Mouse (Mus musculus) heart, embryonic 16.5 days (tissue): Measurements from ENCODE around the gene Adamtsl3. TPM values are rescaled to one million over a fixed set of nuclear protein-coding genes. Genes with fewer than 3 reads are reported as not detected.

Experiments used
- ATAC-seq: fragments of 200-750 bp; cut with Nextera tagmentation; replicated peaks from 2 replicates; pipeline ENCODE4 v1.8.0; 2017; ENCODE audit warnings: moderate number of reproducible peaks; ENCODE audit not compliant: insufficient read depth, low FRiP score; ENCODE audit errors: extremely low read depth
- H3K27ac ChIP-seq: fragments of 300-500 bp; sonication (generic); 2 replicates; pipeline ENCODE4 v1.5.1; 2014; ENCODE audit warnings: mild to moderate bottlenecking, low read length, control low read depth, moderate library complexity
- H3K27me3 ChIP-seq: fragments of 300-500 bp; sonication (generic); 2 replicates; pipeline ENCODE4 v1.6.1; 2014; ENCODE audit warnings: low read length, mixed read lengths; ENCODE audit not compliant: control insufficient read depth, insufficient read depth
- H3K36me3 ChIP-seq: fragments of 300-500 bp; sonication (generic); 2 replicates; pipeline ENCODE4 v1.6.1; 2014; ENCODE audit not compliant: control insufficient read depth, insufficient read depth
- H3K4me1 ChIP-seq: fragments of 300-500 bp; sonication (generic); 2 replicates; pipeline ENCODE4 v1.6.1; 2014; ENCODE audit warnings: low read length, mixed read lengths; ENCODE audit not compliant: control insufficient read depth, insufficient read depth
- H3K4me2 ChIP-seq: fragments of 300-500 bp; sonication (generic); 2 replicates; pipeline ENCODE4 v1.6.1; 2014; ENCODE audit warnings: low read depth, mild to moderate bottlenecking, control low read depth, low read length
- H3K4me3 ChIP-seq: fragments of 300-500 bp; sonication (generic); 2 replicates; pipeline ENCODE4 v1.5.1; 2014; ENCODE audit warnings: mild to moderate bottlenecking, control low read depth, low read length
- H3K9ac ChIP-seq: fragments of 300-500 bp; sonication (generic); 2 replicates; pipeline ENCODE4 v1.6.1; 2014; ENCODE audit warnings: low read length, control low read depth
- H3K9me3 ChIP-seq: fragments of 300-500 bp; sonication (generic); replicated peaks from 2 replicates; pipeline ENCODE4 v1.6.1; 2016; ENCODE audit warnings: low read length; ENCODE audit not compliant: control insufficient read depth
- WGBS: fragments of 180-500 bp; shearing (Covaris S2); extraction: QIAGEN DNeasy Blood & Tissue Kit; methylation state at CpG from one replicate; pipeline ENCODE4 v1.1.7; 2014; 5-methylcytosine and 5-hydroxymethylcytosine counted together
- polyA plus RNA-seq: library from polyadenylated mRNA; unstranded; fragments of >200 nt; fragmentation: Nextera tagmentation; extraction: Ambion mirVana; gene quantifications from 2 replicates; pipeline ENCODE4 v1.2.1, GENCODE M21; 2015

The Adamtsl3 gene
- polyA plus RNA-seq, 1 experiment from 2014 or later: 1.6 TPM

GRCm38 (mm10) chr7:82647909-82648308 lies 312.4 kb downstream of the Adamtsl3 start:
- no peak for ATAC-seq
- no peaks in the 10 kb centered on the region for H3K27me3 ChIP-seq
- no peaks in the 10 kb centered on the region for H3K36me3 ChIP-seq
- H3K4me3 ChIP-seq: peak overlapping the region; percentile 74
- peak overlapping the region; percentile 72 for H3K4me2 ChIP-seq
- H3K9ac ChIP-seq: peak overlapping the region; percentile 78
- no peaks in the 10 kb centered on the region for H3K9me3 ChIP-seq
- WGBS: 30% methylated on average over 4 of the region's 4 CpGs
- H3K27ac ChIP-seq: no peak overlapping the region
- peaks cover 5% of the 10 kb centered on the region; the same call in 1 of the 2 replicates for H3K4me1 ChIP-seq

- Histone ChIP-seq H3K9me3 (no peaks in the 10 kb centered on the region), H3K36me3 (no peaks in the 10 kb centered on the region), H3K4me3 (peak within 1 kb of the TSS; percentile 74), H3K9ac (peak within 1 kb of the TSS; percentile 78), H3K4me1 (peaks cover 5% of the 10 kb centered on the region; the same call in 1 of the 2 replicates), H3K4me2 (peak within 1 kb of the TSS; percentile 72), H3K27me3 (no peaks in the 10 kb centered on the region), H3K27ac (peak within 1 kb of the TSS; percentile 38; the same call in 1 of the 2 replicates)
- WGBS: under 1% methylated on average over 46 of the region's 46 CpGs
- peak; percentile 96 for ATAC-seq
Observed at GRCm38 (mm10) chr7:82648353-82649080, 313.0 kb downstream of the Adamtsl3 start, which contains the start of the genes Saxo2 and Efl1. Gene Saxo2, minus strand, starts transcription at chr7:82648528. Gene Efl1, plus strand, starts transcription at chr7:82648614.

- Histone ChIP-seq H3K9ac (peak overlapping the region; percentile 78), H3K4me3 (peak overlapping the region; percentile 74), H3K36me3 (no peaks in the 10 kb centered on the region), H3K27me3 (no peaks in the 10 kb centered on the region), H3K4me1 (peaks cover 5% of the 10 kb centered on the region; the same call in 1 of the 2 replicates), H3K4me2 (peak overlapping the region; percentile 72), H3K27ac (no peak overlapping the region; the same call in 1 of the 2 replicates), H3K9me3 (no peaks in the 10 kb centered on the region)
- WGBS: 16% methylated on average over 6 of the region's 6 CpGs
- ATAC-seq: 0 out of 2 replicates have a peak, but pooled peaks have one; percentile 2
Observed at GRCm38 (mm10) chr7:82649081-82649445, 313.6 kb downstream of the Adamtsl3 start.

Other genes starting within 250 kb of the Adamtsl3 start
- 4.6 and 4.7 TPM in 2 replicates for gene Sh3gl3, start 161.9 kb upstream of the Adamtsl3 start, polyA plus RNA-seq